Mouse (Mus musculus) megakaryocyte, embryonic 14.5 days (primary cell): Measurements from ENCODE around the gene Zfp518a.

Source experiments
- FLI1 ChIP-seq: IDR thresholded peaks from 2 replicates; pipeline ENCODE4 v1.6.1; 2012; ENCODE audit warnings: low read length, inconsistent platforms, mixed read lengths
- GATA1 ChIP-seq: IDR thresholded peaks from 3 replicates; pipeline ENCODE4 v1.6.1; 2012; ENCODE audit warnings: mixed read lengths, low read length, inconsistent platforms, borderline replicate concordance

GRCm38 (mm10) chr19:40888887-40889286, 5.6 kb upstream of the Zfp518a start:
- TF ChIP-seq FLI1 (no peak), GATA1 (no peak)
